ENCODE assay signal across 33 mouse cellular contexts in genomic region chr9:72088893-72089611, GRCm38 (mm10). TPM values are rescaled to one million over a fixed set of nuclear protein-coding genes. Genes with fewer than 3 reads are reported as not detected.
A peak's percentile ranks its signal among the peaks of the same experiment; 100 is the strongest.
DNase-seq lines count a peak whose midpoint lies in the region; ATAC-seq and TF ChIP-seq lines count a peak whose summit lies in the region.
"Had no signal": no experiment of that assay in that cellular context is flagged by ENCODE, and none has a peak within 500 bp of the region (broad histone marks: within the 10 kb centered on the region; RNA-seq: fewer than 3 reads in every experiment).

No protein-coding gene starts in this region.

- intact Hi-C loops in left cerebral cortex, postnatal 25 days (cut with DNase I): no loop called here

- peaks cover 12 to 26% of the 10 kb centered on the region in 2 experiments for H3K4me1 ChIP-seq in MEL (ENCODE audit: control insufficient read depth in 1 of 2, insufficient read depth in 2 of 2, low read length in 2 of 2)
- 0 out of 2 replicates have a peak, but pooled peaks cover 5% of the 10 kb centered on the region for H3K4me1 ChIP-seq in intestine, embryonic 15.5 days (replicated peaks)
- H3K4me1 ChIP-seq in midbrain, embryonic 11.5 days (ENCODE audit: control insufficient read depth, insufficient read depth, low read length): peaks cover 2% of the 10 kb centered on the region; the same call in 1 of the 2 replicates

- no peak for TF ChIP-seq POLR2A in MEL (IDR thresholded peaks at IDR 0.05; ENCODE audit: control insufficient read depth in 1 of 2, insufficient read depth in 1 of 2, low read depth in 1 of 2, low read length in 2 of 2, poor library complexity in 1 of 2)

- no peaks in the 10 kb centered on the region for H3K9me3 ChIP-seq in MEL (replicated peaks; ENCODE audit: insufficient read depth, low read length)
- no peaks in the 10 kb centered on the region for H3K9me3 ChIP-seq in intestine, embryonic 15.5 days
- no peaks in the 10 kb centered on the region for H3K9me3 ChIP-seq in midbrain, embryonic 11.5 days (ENCODE audit: control insufficient read depth, low read length)
- H3K9me3 ChIP-seq: embryonic facial prominence, embryonic 12.5 days; forebrain, embryonic 10.5 days; forebrain, embryonic 15.5 days; heart, embryonic 10.5 days; heart, embryonic 15.5 days; hindbrain, embryonic 12.5 days; liver, embryonic 13.5 days; megakaryocyte, embryonic 14.5 days; midbrain, embryonic 13.5 days; neural tube, embryonic 15.5 days had no signal

- no peak overlapping the region for H3K4me2 ChIP-seq in intestine, embryonic 15.5 days (replicated peaks)
- H3K4me2 ChIP-seq in midbrain, embryonic 11.5 days: no peak overlapping the region
- H3K4me2 ChIP-seq: embryonic facial prominence, embryonic 12.5 days; forebrain, embryonic 15.5 days; heart, embryonic 15.5 days; hindbrain, embryonic 12.5 days; liver, embryonic 13.5 days; lung, embryonic 14.5 days; midbrain, embryonic 13.5 days; neural tube, embryonic 15.5 days had no signal

- ATAC-seq in monocyte, adult 5-6 weeks (replicated peaks; ENCODE audit: insufficient number of reproducible peaks, low FRiP score, low TSS enrichment, poor library complexity, severe bottlenecking): peak; percentile 76
- no peak for ATAC-seq in intestine, embryonic 15.5 days
- ATAC-seq in midbrain, embryonic 11.5 days (ENCODE audit: low FRiP score): no peak
- ATAC-seq: activated CD4-positive, CD25-positive, alpha-beta regulatory T cell, adult 4 months; forebrain, embryonic 15.5 days; hindbrain, postnatal 0 days; intestine, embryonic 16.5 days; midbrain, embryonic 13.5 days had no signal

- WGBS in intestine, embryonic 15.5 days: 71% methylated on average over 3 of the region's 3 CpGs
- WGBS in midbrain, embryonic 11.5 days: 92% methylated on average over 3 of the region's 3 CpGs

- no peak; the same call in 1 of the 2 replicates for TF ChIP-seq RAD21 in MEL (IDR thresholded peaks at IDR 0.05; ENCODE audit: low read depth, low read length)

- peaks cover 24% of the 10 kb centered on the region for H3K79me2 ChIP-seq in MEL (ENCODE audit: control insufficient read depth, insufficient read depth, low read length, poor library complexity)

- no peak overlapping the region for H3K9ac ChIP-seq in MEL (ENCODE audit: control insufficient read depth, low read depth, low read length, poor library complexity, severe bottlenecking)
- no peak overlapping the region for H3K9ac ChIP-seq in intestine, embryonic 15.5 days
- no peak overlapping the region for H3K9ac ChIP-seq in midbrain, embryonic 11.5 days (ENCODE audit: low read length)
- H3K9ac ChIP-seq: embryonic facial prominence, embryonic 12.5 days; forebrain, embryonic 15.5 days; heart, embryonic 15.5 days; hindbrain, embryonic 12.5 days; liver, embryonic 13.5 days; lung, embryonic 14.5 days; midbrain, embryonic 13.5 days; neural tube, embryonic 15.5 days had no signal

- peaks cover 0 to 38% of the 10 kb centered on the region in 2 experiments; a peak in 3 of 4 replicates for H3K36me3 ChIP-seq in MEL (ENCODE audit: control insufficient read depth in 1 of 2, insufficient read depth in 2 of 2, low read length in 2 of 2)
- H3K36me3 ChIP-seq in intestine, embryonic 15.5 days: no peaks in the 10 kb centered on the region
- no peaks in the 10 kb centered on the region for H3K36me3 ChIP-seq in midbrain, embryonic 11.5 days (ENCODE audit: control insufficient read depth, insufficient read depth, low read length)
- H3K36me3 ChIP-seq: embryonic facial prominence, embryonic 12.5 days; forebrain, embryonic 15.5 days; heart, embryonic 10.5 days; heart, embryonic 15.5 days; hindbrain, embryonic 12.5 days; liver, embryonic 13.5 days; midbrain, embryonic 13.5 days; neural tube, embryonic 15.5 days had no signal

- H3K27me3 ChIP-seq in MEL (ENCODE audit: control insufficient read depth in 1 of 2, insufficient read depth in 2 of 2, low read length in 2 of 2): no peaks in the 10 kb centered on the region
- H3K27me3 ChIP-seq in intestine, embryonic 15.5 days (replicated peaks): no peaks in the 10 kb centered on the region
- H3K27me3 ChIP-seq in midbrain, embryonic 11.5 days (ENCODE audit: control insufficient read depth, insufficient read depth, low read length): no peaks in the 10 kb centered on the region
- H3K27me3 ChIP-seq: embryonic facial prominence, embryonic 12.5 days; forebrain, embryonic 15.5 days; heart, embryonic 15.5 days; hindbrain, embryonic 12.5 days; liver, embryonic 13.5 days; megakaryocyte, embryonic 14.5 days; midbrain, embryonic 13.5 days; neural tube, embryonic 15.5 days had no signal

- H3K4me3 ChIP-seq in MEL (ENCODE audit: control insufficient read depth in 1 of 2, insufficient read depth in 1 of 2, low read depth in 2 of 2, low read length in 2 of 2): no peak overlapping the region
- H3K4me3 ChIP-seq in intestine, embryonic 15.5 days (replicated peaks): no peak overlapping the region
- H3K4me3 ChIP-seq in midbrain, embryonic 11.5 days (ENCODE audit: low read depth, low read length): no peak overlapping the region
- H3K4me3 ChIP-seq: embryonic facial prominence, embryonic 12.5 days; forebrain, embryonic 10.5 days; forebrain, embryonic 15.5 days; heart, embryonic 10.5 days; heart, embryonic 15.5 days; hindbrain, embryonic 12.5 days; left cerebral cortex, adult 2 months; liver, embryonic 13.5 days; megakaryocyte, embryonic 14.5 days; midbrain, embryonic 13.5 days; neural tube, embryonic 15.5 days had no signal

- peak; percentile 87 for DNase-seq in 416B (ENCODE audit: low read depth)
- DNase-seq in MEL (ENCODE audit: low read depth, low spot score): peak; percentile 77
- DNase-seq in fat pad, adult 2 months (ENCODE audit: extremely low read depth, low read depth, low spot score): peak; percentile 80
- no peak for DNase-seq in heart, adult 18-20 months
- no peak for DNase-seq in midbrain, embryonic 11.5 days (ENCODE audit: low spot score, missing footprints)
- no peak for DNase-seq in left cerebral cortex, postnatal 25 days (ENCODE audit: low spot score in 2 of 2)
- DNase-seq: adrenal gland, adult 2 months; cerebellum, adult 11 months; cerebellum, adult 9-10 months; cerebellum, postnatal 36 days; embryo, embryonic 11 days; gastrocnemius, postnatal 10 days; kidney, adult 9 months; kidney, postnatal 10 days; left cerebral cortex, postnatal 4 days; liver, embryonic 13.5 days; lung, embryonic 14.5 days; right cerebral cortex, postnatal 4 days had no signal

- no peak for TF ChIP-seq CTCF in MEL (IDR thresholded peaks at IDR 0.05 in 2 of 3, conservative IDR thresholded peaks at IDR 0.05 in 1 of 3; ENCODE audit: control insufficient read depth in 1 of 3, insufficient read depth in 1 of 3, low read depth in 2 of 3, low read length in 3 of 3, poor library complexity in 1 of 3, severe bottlenecking in 1 of 3)

- peak; percentile 33 to 60; a peak in 3 of 4 replicates for TF ChIP-seq EP300 in MEL (IDR thresholded peaks at IDR 0.05; ENCODE audit: low read depth in 1 of 2, low read length in 2 of 2)

- H3K27ac ChIP-seq in MEL (ENCODE audit: control insufficient read depth, low read depth, low read length): no peak overlapping the region
- no peak overlapping the region for H3K27ac ChIP-seq in intestine, embryonic 15.5 days
- H3K27ac ChIP-seq in midbrain, embryonic 11.5 days (ENCODE audit: low read depth, low read length): no peak overlapping the region
- H3K27ac ChIP-seq: embryonic facial prominence, embryonic 12.5 days; forebrain, embryonic 10.5 days; forebrain, embryonic 15.5 days; heart, embryonic 10.5 days; heart, embryonic 15.5 days; hindbrain, embryonic 12.5 days; hindbrain, postnatal 0 days; left cerebral cortex, adult 2 months; liver, embryonic 13.5 days; midbrain, embryonic 13.5 days; neural tube, embryonic 15.5 days had no signal

TF ChIP-seq in MEL, 35 proteins besides CTCF, POLR2A, EP300 and RAD21 (continues in another document):
- TF ChIP-seq POLR2AphosphoS5 (IDR thresholded peaks at IDR 0.05; ENCODE audit: borderline replicate concordance, low read depth, low read length): no peak
- no peak for TF ChIP-seq TBP (IDR thresholded peaks at IDR 0.05; ENCODE audit: low read depth, low read length)
- no peak for TF ChIP-seq NRF1 (IDR thresholded peaks at IDR 0.05; ENCODE audit: insufficient read depth, low read depth, low read length, poor library complexity, severe bottlenecking)
- no peak for TF ChIP-seq ZMIZ1 (IDR thresholded peaks at IDR 0.05; ENCODE audit: low read depth, low read length)
- no peak for TF ChIP-seq HCFC1 (IDR thresholded peaks at IDR 0.05; ENCODE audit: low read depth, low read length)
- TF ChIP-seq SIN3A (IDR thresholded peaks at IDR 0.05; ENCODE audit: low read length): peak; percentile 60; the same call in 1 of the 2 replicates
- TF ChIP-seq MXI1 (IDR thresholded peaks at IDR 0.05; ENCODE audit: low read depth, low read length): peak; percentile 49; the same call in 1 of the 2 replicates
- TF ChIP-seq MAX (IDR thresholded peaks at IDR 0.05; ENCODE audit: low read length): peak; percentile 51; the same call in 1 of the 2 replicates
- no peak for TF ChIP-seq JUND (IDR thresholded peaks at IDR 0.05; ENCODE audit: low read depth, low read length)
- TF ChIP-seq ZNF384 (IDR thresholded peaks at IDR 0.05; ENCODE audit: low read depth, low read length): no peak
- no peak for TF ChIP-seq NELFE (IDR thresholded peaks at IDR 0.05; ENCODE audit: low read depth, low read length)
- TF ChIP-seq GATA1 (IDR thresholded peaks at IDR 0.05; ENCODE audit: low read depth, low read length): peak; percentile 64; the same call in 1 of the 2 replicates
- TF ChIP-seq BHLHE40 (IDR thresholded peaks at IDR 0.05; ENCODE audit: borderline replicate concordance, low read depth, low read length): no peak
- TF ChIP-seq MYC (IDR thresholded peaks at IDR 0.05; ENCODE audit: low read depth, low read length): peak; percentile 76
- peak; percentile 53; the same call in 1 of the 2 replicates for TF ChIP-seq ETS1 (IDR thresholded peaks at IDR 0.05; ENCODE audit: low read depth, low read length)
- no peak for TF ChIP-seq KAT2A (conservative IDR thresholded peaks at IDR 0.05; ENCODE audit: low read depth, low read length)
- no peak for TF ChIP-seq GABPA (IDR thresholded peaks at IDR 0.05; ENCODE audit: low read depth, low read length)
- no peak for TF ChIP-seq MYB (IDR thresholded peaks at IDR 0.05; ENCODE audit: low read depth, low read length)
- TF ChIP-seq UBTF (IDR thresholded peaks at IDR 0.05; ENCODE audit: borderline replicate concordance, insufficient read depth, low read depth, low read length): no peak

RNA-seq across cellular contexts. Expression of gene Tcf12, which starts 22.6 kb away (rescaled TPM):
- 28.7 and 29.3 TPM in 2 replicates for total RNA-seq in MEL (2012; rRNA removed)
- 10 to 100 TPM; 39.6 to 70.5 TPM for polyA plus RNA-seq in MEL (2012; ENCODE audit: insufficient read depth in 1 of 2, insufficient read length in 2 of 2, low read depth in 1 of 2, low replicate concordance in 2 of 2, missing spikeins in 1 of 2)
- total RNA-seq in monocyte, adult 5-6 weeks (2017): 33.0 to 73.0 TPM (median 36.9 TPM) in 3 replicates
- 34.8 and 35.2 TPM in 2 replicates for polyA plus RNA-seq in intestine, embryonic 15.5 days (2015; fragmentation: Nextera tagmentation; extraction: Ambion mirVana)
- total RNA-seq in heart, adult 18-20 months (2021): 10 to 100 TPM; 29.6 to 32.0 TPM
- polyA plus RNA-seq in midbrain, embryonic 11.5 days (2014; fragmentation: Nextera tagmentation; extraction: Ambion mirVana): 211 and 233 TPM in 2 replicates
- total RNA-seq in left cerebral cortex, postnatal 25 days (2021): 10 to 100 TPM; 43.9 to 50.3 TPM

Comparison
In these comparisons a context has a peak if more than half of its experiments do, and no peak if none do; other contexts are left out.
1. DNase-seq: peak in 416B (single experiment), MEL (single experiment) and fat pad, adult 2 months (single experiment); none in heart, adult 18-20 months (0 of 2), midbrain, embryonic 11.5 days (single experiment) and left cerebral cortex, postnatal 25 days (0 of 2).